Mouse (Mus musculus): ENCODE measurements around the gene H2afb3. TPM values are rescaled to one million over a fixed set of nuclear protein-coding genes. Genes with fewer than 3 reads are reported as not detected.
A peak's percentile ranks its signal among the peaks of the same experiment; 100 is the strongest.
"Not testable (repeated sequence)": the region's sequence is repeated elsewhere in the genome, so short reads cannot be mapped to it uniquely, and the experiment has no call there.

H2afb3 gene
- not detected in 2 replicates for polyA plus RNA-seq (2015; fragmentation: Nextera tagmentation; extraction: Ambion mirVana)

- not testable (repeated sequence) for H3K27me3 ChIP-seq; H3K9me3 ChIP-seq; H3K4me2 ChIP-seq (replicated peaks); ATAC-seq (ENCODE audit: low FRiP score, low read depth); H3K36me3 ChIP-seq; H3K27ac ChIP-seq; H3K4me1 ChIP-seq; H3K9ac ChIP-seq; H3K4me3 ChIP-seq
- 89% methylated on average over 8 of the region's 10 CpGs for WGBS
Observed at GRCm38 (mm10) chrX:120312995-120313394, at the start of gene H2afb3. H2afb3 (minus strand) TSS chrX:120313095.

GRCm38 (mm10) chrX:120301469-120302175, 11.3 kb downstream of the H2afb3 start:
- no peak overlapping the region for H3K9ac ChIP-seq
- WGBS: 66% methylated on average over 2 of the region's 2 CpGs
- no peaks in the 10 kb centered on the region for H3K4me1 ChIP-seq
- H3K27me3 ChIP-seq: no peaks in the 10 kb centered on the region
- no peaks in the 10 kb centered on the region for H3K36me3 ChIP-seq
- H3K9me3 ChIP-seq: no peaks in the 10 kb centered on the region
- no peak for ATAC-seq (ENCODE audit: low FRiP score, low read depth)
- H3K4me2 ChIP-seq (replicated peaks): no peak overlapping the region
- no peak overlapping the region for H3K4me3 ChIP-seq
- H3K27ac ChIP-seq: no peak overlapping the region

DNA sequence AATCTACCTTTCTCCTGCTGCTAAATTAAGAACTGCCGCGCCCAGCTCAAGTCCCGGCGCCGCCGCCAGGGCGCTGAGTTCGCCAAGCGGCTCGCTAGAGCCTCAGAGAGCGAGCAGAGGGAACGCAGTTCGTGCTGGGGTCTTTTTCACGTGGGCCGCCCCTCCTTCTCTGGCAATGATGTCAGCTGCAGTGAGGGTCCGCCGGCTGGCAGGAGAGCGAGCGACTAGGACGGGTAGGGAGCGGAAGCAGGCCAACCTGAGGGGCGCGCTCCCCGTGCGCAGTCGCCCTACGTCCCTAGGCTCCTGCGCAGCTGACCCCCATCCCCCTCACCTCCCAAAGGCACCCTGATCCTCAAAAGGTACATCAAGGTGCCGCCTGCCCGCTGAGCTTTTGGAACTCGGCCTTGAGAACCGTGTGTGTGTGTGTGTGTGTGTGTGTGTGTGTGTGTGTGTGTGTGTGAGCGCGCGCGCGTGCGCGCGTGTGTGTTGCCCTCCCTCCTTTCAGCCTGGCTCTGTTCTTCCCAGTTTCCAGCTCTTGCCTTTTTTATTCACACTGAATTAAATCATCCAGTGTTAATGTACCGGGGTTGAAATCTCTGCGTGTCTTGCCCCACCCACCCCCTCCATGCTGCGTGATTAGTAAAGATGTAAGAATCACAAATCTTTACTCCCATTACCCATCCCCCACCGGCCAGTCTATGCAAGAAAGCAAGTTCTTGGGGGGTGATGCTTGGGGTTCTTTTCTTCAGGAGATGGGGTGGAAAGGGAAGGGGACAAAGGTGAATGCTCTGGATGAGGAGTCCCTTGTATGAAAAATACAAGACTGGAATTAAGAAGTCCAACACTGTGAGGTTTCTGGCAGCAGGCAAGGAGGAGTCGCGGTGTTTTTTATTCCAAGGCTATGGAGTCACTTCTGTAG, 19.8 kb downstream of the H2afb3 start:
- no peak overlapping the region for H3K27ac ChIP-seq
- H3K27me3 ChIP-seq: peaks cover 9% of the 10 kb centered on the region
- peak overlapping the region; percentile 56; the same call in 1 of the 2 replicates for H3K9ac ChIP-seq
- 0 out of 2 replicates have a peak, but pooled peaks cover 3% of the 10 kb centered on the region for H3K4me1 ChIP-seq
- H3K36me3 ChIP-seq: no peaks in the 10 kb centered on the region
- 5% methylated on average over 34 of the region's 46 CpGs for WGBS
- peak; percentile 70 for ATAC-seq (ENCODE audit: low FRiP score, low read depth)
- H3K4me2 ChIP-seq (replicated peaks): peak overlapping the region; percentile 72
- H3K4me3 ChIP-seq: peak overlapping the region; percentile 51
- no peaks in the 10 kb centered on the region for H3K9me3 ChIP-seq

DNA sequence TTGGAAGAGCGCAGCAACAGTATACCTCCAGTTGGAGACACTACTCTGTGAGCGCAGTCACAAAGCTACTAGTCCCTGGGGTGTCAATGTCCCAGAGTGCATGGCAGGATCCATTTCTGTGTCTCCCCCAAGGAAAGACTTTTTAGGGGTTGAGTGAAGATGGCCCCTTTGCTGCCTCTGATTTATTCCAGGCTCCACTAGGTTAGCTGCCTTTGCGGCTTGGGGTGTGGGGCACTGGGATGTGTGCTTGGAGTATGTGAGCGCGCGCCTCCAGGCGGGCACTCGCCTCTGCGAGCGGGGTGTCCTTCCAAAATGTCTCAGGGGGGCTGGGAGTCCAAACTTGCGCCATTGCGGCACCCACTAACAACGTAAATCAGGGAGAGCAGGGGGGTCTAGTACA, 21.2 kb downstream of the H2afb3 start:
- Histone ChIP-seq H3K4me3 (peak overlapping the region; percentile 51), H3K4me1 (0 out of 2 replicates have a peak, but pooled peaks cover 3% of the 10 kb centered on the region), H3K9me3 (no peaks in the 10 kb centered on the region), H3K9ac (no peak overlapping the region), H3K27ac (no peak overlapping the region), H3K36me3 (no peaks in the 10 kb centered on the region), H3K27me3 (peaks cover 9% of the 10 kb centered on the region), H3K4me2 (replicated peaks) (peak overlapping the region; percentile 72)
- WGBS: 10% methylated on average over 13 of the region's 13 CpGs
- no peak for ATAC-seq (ENCODE audit: low FRiP score, low read depth)

DNA sequence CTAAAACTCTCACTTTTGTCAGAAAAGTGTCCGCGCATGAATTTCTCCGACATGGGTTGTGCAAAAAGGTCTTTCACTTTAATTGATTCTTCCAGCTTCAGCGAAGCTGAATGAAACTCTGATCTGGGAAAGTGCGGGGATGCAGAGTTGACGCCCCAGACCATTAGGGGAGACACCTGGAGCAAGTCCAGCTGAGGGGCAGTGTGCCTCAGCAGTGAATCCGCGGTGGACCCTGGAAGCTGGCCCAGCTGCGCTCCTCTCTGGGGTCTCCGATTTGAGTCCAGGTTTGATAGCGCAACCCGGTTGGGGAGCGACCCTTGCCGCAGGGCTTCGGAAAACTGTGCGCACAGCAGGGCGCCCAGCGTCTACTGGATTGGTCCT, 22.0 kb downstream of the H2afb3 start:
- no peak for ATAC-seq (ENCODE audit: low FRiP score, low read depth)
- Histone ChIP-seq H3K4me1 (0 out of 2 replicates have a peak, but pooled peaks cover 3% of the 10 kb centered on the region), H3K27ac (no peak overlapping the region), H3K27me3 (peaks cover 9% of the 10 kb centered on the region), H3K4me2 (replicated peaks) (peak overlapping the region; percentile 72), H3K9me3 (no peaks in the 10 kb centered on the region), H3K4me3 (peak overlapping the region; percentile 51), H3K36me3 (no peaks in the 10 kb centered on the region), H3K9ac (peak overlapping the region; percentile 62; the same call in 1 of the 2 replicates)
- 10% methylated on average over 18 of the region's 18 CpGs for WGBS

- Histone ChIP-seq H3K9me3 (no peaks in the 10 kb centered on the region), H3K4me2 (replicated peaks) (peak within 1 kb of the TSS; percentile 72), H3K9ac (peak within 1 kb of the TSS; percentile 62), H3K36me3 (no peaks in the 10 kb centered on the region), H3K4me1 (0 out of 2 replicates have a peak, but pooled peaks cover 3% of the 10 kb centered on the region), H3K27me3 (peaks cover 9% of the 10 kb centered on the region), H3K4me3 (peak within 1 kb of the TSS; percentile 51), H3K27ac (no peak within 1 kb of the TSS)
- WGBS: 10% methylated on average over 33 of the region's 40 CpGs
- ATAC-seq (ENCODE audit: low FRiP score, low read depth): peak; percentile 87
Observed at GRCm38 (mm10) chrX:120290011-120290899, 22.6 kb downstream of the H2afb3 start, which contains the start of gene Pcdh11x. Pcdh11x (plus strand) TSS chrX:120290259.

DNA sequence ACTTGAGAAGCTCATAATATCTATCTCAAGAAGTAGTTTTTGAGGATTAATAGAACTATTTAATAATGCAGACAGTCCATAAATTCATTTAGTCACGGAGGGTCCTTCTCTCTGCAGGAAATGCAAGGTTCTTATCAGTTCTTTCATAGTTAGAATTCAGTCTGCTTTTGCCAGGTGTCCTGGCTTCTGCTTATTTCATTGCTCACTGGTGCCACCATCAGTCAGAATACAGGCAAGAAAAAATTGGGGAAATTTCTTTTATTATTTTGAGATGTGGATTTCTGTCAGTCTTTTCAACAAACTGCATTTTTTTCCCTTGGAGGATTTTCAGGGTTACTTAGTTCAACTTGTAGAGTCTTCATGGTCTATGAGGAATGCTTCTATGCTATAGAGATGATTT, 25.4 kb downstream of the H2afb3 start:
- no peak overlapping the region for H3K4me2 ChIP-seq (replicated peaks)
- no peak overlapping the region for H3K27ac ChIP-seq
- no peaks in the 10 kb centered on the region for H3K36me3 ChIP-seq
- H3K9ac ChIP-seq: no peak overlapping the region
- H3K27me3 ChIP-seq: peaks cover 9% of the 10 kb centered on the region
- 0 out of 2 replicates have a peak, but pooled peaks cover 3% of the 10 kb centered on the region for H3K4me1 ChIP-seq
- WGBS: 0% methylated on average over 1 of the region's 1 CpGs
- no peaks in the 10 kb centered on the region for H3K9me3 ChIP-seq
- no peak for ATAC-seq (ENCODE audit: low FRiP score, low read depth)
- H3K4me3 ChIP-seq: no peak overlapping the region

GRCm38 (mm10) chrX:120285522-120285921, 27.4 kb downstream of the H2afb3 start:
- peaks cover 3% of the 10 kb centered on the region; the same call in 1 of the 2 replicates for H3K27me3 ChIP-seq
- ATAC-seq (ENCODE audit: low FRiP score, low read depth): no peak
- H3K27ac ChIP-seq: no peak overlapping the region
- H3K9ac ChIP-seq: no peak overlapping the region
- H3K9me3 ChIP-seq: no peaks in the 10 kb centered on the region
- H3K36me3 ChIP-seq: no peaks in the 10 kb centered on the region
- no peak overlapping the region for H3K4me3 ChIP-seq
- H3K4me2 ChIP-seq (replicated peaks): no peak overlapping the region
- H3K4me1 ChIP-seq: no peaks in the 10 kb centered on the region

Other genes with a start within 250 kb of the H2afb3 start
- 8.8 and 11.0 TPM in 2 replicates for gene Pcdh11x, start 22.8 kb downstream of the H2afb3 start, polyA plus RNA-seq (2015; fragmentation: Nextera tagmentation; extraction: Ambion mirVana)

Data from limb, embryonic 13.5 days (tissue).